Mouse (Mus musculus): ENCODE results near the gene Slc25a44. TPM values are rescaled to one million over a fixed set of nuclear protein-coding genes. Genes with fewer than 3 reads are reported as not detected.
"Not testable (repeated sequence)": the region's sequence is repeated elsewhere in the genome, so short reads cannot be mapped to it uniquely, and the experiment has no call there.

Gene Slc25a44
- polyA plus RNA-seq, 1 experiment = 71.0 TPM

GRCm38 (mm10) chr3:88437454-88437853 is 12.5 kb upstream of the Slc25a44 start:
- no peak overlapping the region for H3K27ac ChIP-seq (replicated peaks; ENCODE audit: low read depth, low read length)
- no peak overlapping the region for H3K4me3 ChIP-seq (ENCODE audit: insufficient read depth, low read depth, low read length)
- H3K4me1 ChIP-seq (ENCODE audit: control insufficient read depth, insufficient read depth, insufficient read length, low read length) = peaks cover 3% of the 10 kb centered on the region

- H3K27ac ChIP-seq (replicated peaks; ENCODE audit: low read depth, low read length) = no peak overlapping the region
- peak overlapping the region; percentile 36; the same call in 1 of the 2 replicates for H3K4me3 ChIP-seq (ENCODE audit: insufficient read depth, low read depth, low read length)
- H3K4me1 ChIP-seq (ENCODE audit: control insufficient read depth, insufficient read depth, insufficient read length, low read length) = peaks cover 3% of the 10 kb centered on the region
These were observed 11.7 kb upstream of the Slc25a44 start for GRCm38 (mm10) chr3:88436395-88437201.

DNA sequence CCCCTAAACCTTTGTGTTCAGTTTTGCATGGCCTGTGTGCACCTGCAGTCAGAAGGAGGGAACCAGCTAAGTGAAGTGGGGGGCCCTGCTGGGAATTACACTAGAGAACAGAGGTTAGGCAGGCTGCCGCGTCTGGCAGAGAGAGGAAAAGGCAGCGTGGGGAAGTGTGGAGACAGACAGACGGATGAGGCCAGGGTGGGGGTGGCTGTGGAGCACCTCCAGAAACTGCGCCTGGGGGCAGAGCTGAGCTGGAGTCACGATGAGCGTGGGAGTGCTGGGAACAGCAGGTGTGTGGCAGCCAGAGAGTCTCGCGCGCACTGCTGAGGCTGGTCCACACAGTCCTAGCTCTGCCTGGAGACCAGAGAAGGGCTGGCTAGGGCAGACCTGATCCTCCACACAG is 10.6 kb upstream of the Slc25a44 start:
- Histone ChIP-seq H3K4me3 (ENCODE audit: insufficient read depth, low read depth, low read length) (no peak overlapping the region), H3K27ac (replicated peaks; ENCODE audit: low read depth, low read length) (no peak overlapping the region), H3K4me1 (ENCODE audit: control insufficient read depth, insufficient read depth, insufficient read length, low read length) (peaks cover 3% of the 10 kb centered on the region)

DNA sequence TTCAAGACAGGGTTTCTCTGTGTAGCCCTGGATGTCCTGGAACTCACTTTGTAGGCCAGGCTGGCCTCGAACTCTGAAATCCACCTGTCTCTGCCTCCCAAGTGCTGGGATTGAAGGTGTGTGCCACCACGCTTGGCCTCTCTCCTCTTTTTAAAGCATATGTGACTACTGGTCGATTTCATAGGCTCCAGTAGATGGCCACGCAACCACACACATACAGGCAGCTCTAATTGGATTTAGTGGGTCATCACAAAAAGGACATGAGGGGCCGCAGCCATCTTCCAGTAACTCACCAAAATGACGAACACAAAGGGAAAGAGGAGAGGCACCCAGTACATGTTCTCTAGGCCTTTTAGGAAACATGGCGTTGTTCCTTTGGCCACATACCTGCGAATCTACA is 3.7 kb upstream of the Slc25a44 start:
- not testable (repeated sequence) for H3K27ac ChIP-seq (replicated peaks; ENCODE audit: low read depth, low read length); H3K4me3 ChIP-seq (ENCODE audit: insufficient read depth, low read depth, low read length); H3K4me1 ChIP-seq (ENCODE audit: control insufficient read depth, insufficient read depth, insufficient read length, low read length)

DNA sequence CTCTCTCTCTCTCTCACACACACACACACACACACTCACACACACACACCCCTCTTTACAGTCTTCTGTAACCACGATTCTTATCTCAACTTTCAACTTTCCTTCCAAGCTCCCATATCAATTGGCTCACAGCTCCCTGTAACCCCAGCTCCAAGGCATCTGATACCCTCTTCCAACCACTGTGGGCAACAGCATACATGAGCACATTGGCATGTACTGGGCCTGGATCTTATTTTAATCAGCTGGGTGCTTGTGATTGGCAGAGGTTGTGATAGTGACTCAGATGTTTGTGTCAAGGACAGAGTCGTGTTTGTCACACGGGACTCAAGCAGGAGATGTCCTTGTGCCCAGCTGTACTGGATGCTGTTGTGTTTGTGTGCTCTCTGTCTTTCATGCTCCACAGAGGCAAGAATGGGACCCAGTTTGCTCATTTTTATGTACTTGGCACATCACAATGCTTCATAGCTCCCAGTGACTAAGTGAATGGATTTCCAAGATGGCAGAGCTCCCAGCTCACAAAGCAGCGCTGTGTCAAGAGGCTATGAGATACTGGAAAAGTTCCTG is 2.5 kb upstream of the Slc25a44 start:
- H3K27ac ChIP-seq (replicated peaks; ENCODE audit: low read depth, low read length) = 0 out of 2 replicates have a peak overlapping the region, but pooled peaks have one; percentile 1
- H3K4me1 ChIP-seq (ENCODE audit: control insufficient read depth, insufficient read depth, insufficient read length, low read length) = no peaks in the 10 kb centered on the region; the same call in 1 of the 2 replicates
- no peak overlapping the region for H3K4me3 ChIP-seq (ENCODE audit: insufficient read depth, low read depth, low read length)

GRCm38 (mm10) chr3:88425708-88426420 is 925 bp upstream of the Slc25a44 start:
- peak overlapping the region; percentile 64 for H3K27ac ChIP-seq (replicated peaks; ENCODE audit: low read depth, low read length)

GRCm38 (mm10) chr3:88425330-88425689 is 371 bp upstream of the Slc25a44 start:
- H3K4me3 ChIP-seq (ENCODE audit: insufficient read depth, low read depth, low read length) = peak overlapping the region; percentile 22
- no peaks in the 10 kb centered on the region; the same call in 1 of the 2 replicates for H3K4me1 ChIP-seq (ENCODE audit: control insufficient read depth, insufficient read depth, insufficient read length, low read length)
- H3K27ac ChIP-seq (replicated peaks; ENCODE audit: low read depth, low read length) = peak overlapping the region; percentile 48

More at GRCm38 (mm10) chr3:88425708-88426420, 925 bp upstream of the Slc25a44 start:
- no peaks in the 10 kb centered on the region; the same call in 1 of the 2 replicates for H3K4me1 ChIP-seq (ENCODE audit: control insufficient read depth, insufficient read depth, insufficient read length, low read length)
- no peak overlapping the region for H3K4me3 ChIP-seq (ENCODE audit: insufficient read depth, low read depth, low read length)

DNA sequence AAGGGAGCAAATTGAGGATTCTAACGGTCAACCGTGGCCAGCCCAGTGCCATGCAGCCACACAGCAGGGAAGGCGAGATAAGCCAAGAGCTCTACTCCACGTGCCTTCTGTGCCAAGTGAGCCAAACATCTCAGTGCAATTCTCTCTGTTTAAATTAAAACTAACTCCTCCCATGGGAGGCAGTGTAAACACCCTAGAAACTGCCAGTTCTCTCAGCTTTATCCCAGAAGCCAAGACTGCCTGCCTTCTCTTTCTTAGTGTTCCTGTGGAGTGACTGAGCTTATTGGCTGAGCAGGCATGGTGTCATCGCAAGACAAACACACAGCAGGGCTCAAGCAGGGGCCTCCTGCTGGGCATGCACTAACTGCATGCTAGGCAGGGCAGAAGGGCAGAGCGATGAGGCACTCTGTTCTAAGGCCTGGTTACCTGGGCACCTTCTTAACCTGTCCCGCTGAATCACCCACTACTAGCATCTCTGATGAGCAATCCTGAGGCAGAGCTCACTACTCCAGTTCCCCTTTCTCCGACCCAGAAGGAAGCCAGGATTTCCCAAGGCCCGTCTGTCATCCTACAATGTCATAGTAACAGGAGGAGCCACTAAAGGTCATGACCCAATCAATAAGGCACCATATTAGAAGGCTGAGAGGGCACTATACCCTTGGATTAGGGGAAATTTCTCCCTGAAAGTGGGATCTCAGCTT is 2.8 kb downstream of the Slc25a44 start:
- Histone ChIP-seq H3K27ac (replicated peaks; ENCODE audit: low read depth, low read length) (peak overlapping the region; percentile 78), H3K4me1 (ENCODE audit: control insufficient read depth, insufficient read depth, insufficient read length, low read length) (peaks cover 12% of the 10 kb centered on the region), H3K4me3 (ENCODE audit: insufficient read depth, low read depth, low read length) (0 out of 2 replicates have a peak overlapping the region, but pooled peaks have one; percentile 12)

GRCm38 (mm10) chr3:88420771-88421170 is 4.2 kb downstream of the Slc25a44 start:
- Histone ChIP-seq H3K4me3 (ENCODE audit: insufficient read depth, low read depth, low read length) (no peak overlapping the region), H3K27ac (replicated peaks; ENCODE audit: low read depth, low read length) (0 out of 2 replicates have a peak overlapping the region, but pooled peaks have one; percentile 78), H3K4me1 (ENCODE audit: control insufficient read depth, insufficient read depth, insufficient read length, low read length) (peaks cover 12% of the 10 kb centered on the region)

- H3K4me1 ChIP-seq (ENCODE audit: control insufficient read depth, insufficient read depth, insufficient read length, low read length) = peaks cover 15% of the 10 kb centered on the region
- H3K27ac ChIP-seq (replicated peaks; ENCODE audit: low read depth, low read length) = peak overlapping the region; percentile 91
- no peak overlapping the region for H3K4me3 ChIP-seq (ENCODE audit: insufficient read depth, low read depth, low read length)
These were observed 6.9 kb downstream of the Slc25a44 start for GRCm38 (mm10) chr3:88418016-88418415.

DNA sequence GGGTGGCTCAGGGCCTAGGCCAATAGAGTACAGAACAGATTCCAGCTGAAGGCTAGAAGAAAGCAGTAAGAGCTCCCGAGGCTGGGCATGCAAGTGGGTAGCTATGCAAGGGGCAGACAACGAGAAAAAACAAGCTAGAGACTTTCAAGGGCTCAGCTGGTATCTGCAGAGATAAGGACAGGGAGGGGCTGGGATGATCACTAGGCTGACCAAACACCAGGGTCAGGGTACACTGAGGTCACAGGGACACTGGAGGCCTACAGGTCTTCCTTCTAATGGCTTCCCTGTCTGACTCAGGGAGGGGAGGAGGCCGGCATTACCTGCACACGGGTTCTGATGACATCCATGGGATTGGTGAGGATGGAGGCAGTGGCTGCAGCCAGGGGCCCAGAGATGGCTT is 9.3 kb downstream of the Slc25a44 start:
- peak overlapping the region; percentile 38; the same call in 1 of the 2 replicates for H3K27ac ChIP-seq (replicated peaks; ENCODE audit: low read depth, low read length)
- H3K4me1 ChIP-seq (ENCODE audit: control insufficient read depth, insufficient read depth, insufficient read length, low read length) = peaks cover 16% of the 10 kb centered on the region

DNA sequence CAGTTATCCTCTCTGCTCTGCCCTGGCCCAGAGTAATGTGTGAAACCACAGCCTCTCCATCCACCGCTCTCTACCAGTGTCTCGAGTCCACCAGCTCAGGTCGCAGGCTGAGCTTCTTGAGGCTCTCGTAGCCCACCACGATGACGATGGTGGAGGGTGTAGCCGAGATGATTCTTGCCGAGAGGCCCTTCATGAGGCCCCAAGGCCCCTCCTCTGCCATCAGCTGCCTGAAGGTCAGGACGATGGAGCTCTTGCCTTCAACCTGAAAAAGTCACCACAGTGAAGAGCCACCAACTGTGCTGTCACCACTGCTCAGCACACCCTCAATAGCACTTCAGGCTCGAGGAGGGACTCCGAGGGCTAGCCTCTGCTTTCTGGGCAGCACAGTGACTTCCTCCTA is 12.3 kb downstream of the Slc25a44 start:
- Histone ChIP-seq H3K27ac (replicated peaks; ENCODE audit: low read depth, low read length) (no peak overlapping the region), H3K4me1 (ENCODE audit: control insufficient read depth, insufficient read depth, insufficient read length, low read length) (peaks cover 6% of the 10 kb centered on the region; the same call in 1 of the 2 replicates), H3K4me3 (ENCODE audit: insufficient read depth, low read depth, low read length) (no peak overlapping the region)

More for the DNA sequence above, 9.3 kb downstream of the Slc25a44 start:
- no peak overlapping the region for H3K4me3 ChIP-seq (ENCODE audit: insufficient read depth, low read depth, low read length)

- H3K4me1 ChIP-seq (ENCODE audit: control insufficient read depth, insufficient read depth, insufficient read length, low read length) = peaks cover 6% of the 10 kb centered on the region; the same call in 1 of the 2 replicates
- H3K4me3 ChIP-seq (ENCODE audit: insufficient read depth, low read depth, low read length) = no peak overlapping the region
- no peak overlapping the region for H3K27ac ChIP-seq (replicated peaks; ENCODE audit: low read depth, low read length)
These were observed 13.3 kb downstream of the Slc25a44 start for GRCm38 (mm10) chr3:88411681-88412080.

- Histone ChIP-seq H3K27ac (replicated peaks; ENCODE audit: low read depth, low read length) (peak overlapping the region; percentile 79), H3K4me1 (ENCODE audit: control insufficient read depth, insufficient read depth, insufficient read length, low read length) (peaks cover 6% of the 10 kb centered on the region; the same call in 1 of the 2 replicates), H3K4me3 (ENCODE audit: insufficient read depth, low read depth, low read length) (peak overlapping the region; percentile 34)
These were observed 14.3 kb downstream of the Slc25a44 start for GRCm38 (mm10) chr3:88410645-88411031.

All from brown adipose tissue, adult 24 weeks (tissue).